Mouse (Mus musculus) neural tube, embryonic 10.5 days (tissue): Measurements from ENCODE around the gene Nrn1l.

Experiments
- DNase-seq: peaks from one replicate; pipeline ENCODE4 v3.0.0-alpha.2; 2017; ENCODE audit warnings: low spot score; ENCODE audit errors: extremely low spot score

Nrn1l gene

DNA sequence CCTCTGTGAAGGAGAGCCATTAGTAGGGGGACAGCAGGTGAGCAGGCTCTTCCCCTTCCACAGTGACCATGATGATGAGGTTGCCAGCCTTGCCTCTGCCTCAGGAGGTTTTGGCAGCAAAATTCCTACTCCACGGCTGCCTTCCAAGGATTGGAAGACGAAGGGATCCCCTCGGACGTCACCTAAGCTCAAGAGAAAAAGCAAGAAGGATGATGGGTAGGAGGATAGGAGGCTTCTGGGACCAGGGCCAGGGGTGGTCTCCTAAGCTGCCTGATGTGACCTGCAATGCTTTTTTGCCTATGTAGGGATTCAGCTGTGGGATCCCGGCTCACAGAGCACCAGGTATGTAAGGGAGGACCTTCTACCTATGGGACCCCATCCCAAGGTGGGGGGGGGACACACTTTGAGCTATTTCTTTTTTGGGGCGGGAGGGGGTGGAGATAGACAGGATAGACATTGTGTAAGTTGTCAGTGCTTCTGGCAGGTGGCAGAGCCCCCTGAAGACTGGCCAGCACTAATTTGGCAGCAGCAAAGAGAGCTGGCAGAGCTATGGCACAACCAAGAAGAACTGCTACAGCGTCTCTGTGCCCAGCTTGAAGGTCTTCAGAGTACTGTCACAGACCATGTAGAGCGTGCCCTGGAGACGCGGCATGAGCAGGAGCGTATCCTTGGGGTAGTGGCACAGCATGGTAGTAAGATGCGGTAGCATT lies 3.5 kb upstream of the Nrn1l start:
- DNase-seq: no peak

GRCm38 (mm10) chr8:105890870-105891269 lies 2.5 kb upstream of the Nrn1l start:
- DNase-seq: no peak

GRCm38 (mm10) chr8:105892432-105892831 lies 935 bp upstream of the Nrn1l start:
- no peak for DNase-seq

DNA sequence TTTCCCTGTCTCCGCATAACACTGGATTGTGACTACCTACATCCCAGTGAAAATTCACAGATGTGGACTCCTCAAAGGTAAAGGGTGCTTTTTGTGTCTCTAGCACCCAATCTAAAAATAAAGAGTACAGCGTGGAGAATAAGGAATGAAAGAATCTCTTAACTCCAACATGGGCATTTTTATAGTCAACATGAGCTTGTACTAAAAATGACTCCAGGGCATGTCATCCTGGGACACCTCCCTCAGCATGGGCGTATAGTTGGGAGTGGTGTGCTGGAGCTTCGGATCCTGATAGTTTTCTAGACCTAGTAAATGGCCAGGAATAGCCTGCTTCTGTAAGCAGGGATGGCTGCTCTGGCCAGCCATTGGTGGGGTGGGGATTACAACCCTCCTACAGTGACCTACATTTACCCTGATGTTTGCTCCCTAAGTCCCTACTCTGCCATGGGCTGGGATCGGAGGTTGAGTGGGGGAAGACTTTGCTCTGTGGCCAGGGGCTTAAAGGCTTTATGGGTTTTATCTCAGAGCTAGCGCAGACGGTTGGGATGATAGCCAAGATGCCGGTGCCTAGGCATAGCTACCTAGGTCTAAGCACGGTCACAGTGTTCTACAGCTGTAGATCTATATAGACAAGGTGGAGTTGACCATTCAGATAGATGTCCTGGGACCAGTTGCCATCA lies 4.6 kb downstream of the Nrn1l start:
- DNase-seq: no peak

GRCm38 (mm10) chr8:105900180-105900940 lies 7.0 kb downstream of the Nrn1l start, which contains the start of gene Pskh1:
Pskh1 (plus strand) TSS chr8:105900441.
- DNase-seq: peak; percentile 97

- DNase-seq: no peak
Observed at GRCm38 (mm10) chr8:105900941-105901616, 7.7 kb downstream of the Nrn1l start.

DNA sequence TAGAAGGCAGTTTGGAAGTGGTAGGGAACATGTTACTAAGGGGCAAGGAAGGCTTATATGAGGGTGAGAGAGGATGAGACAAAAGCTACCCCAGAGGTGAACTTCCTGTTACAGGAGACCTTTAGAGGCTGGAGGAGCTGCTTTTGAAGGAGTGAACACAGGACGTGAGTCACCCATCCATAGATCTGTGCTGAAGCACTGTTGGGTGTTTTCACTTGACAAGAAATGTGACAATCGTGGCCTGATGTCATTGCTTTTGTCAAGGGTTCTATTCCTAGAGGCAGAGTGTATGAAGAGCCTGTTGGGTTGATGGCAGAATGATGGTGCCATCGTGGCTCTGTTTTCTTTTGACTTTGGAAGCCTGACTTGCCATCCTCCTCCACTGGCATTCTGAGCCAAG lies 26.0 kb downstream of the Nrn1l start:
- no peak for DNase-seq

DNA sequence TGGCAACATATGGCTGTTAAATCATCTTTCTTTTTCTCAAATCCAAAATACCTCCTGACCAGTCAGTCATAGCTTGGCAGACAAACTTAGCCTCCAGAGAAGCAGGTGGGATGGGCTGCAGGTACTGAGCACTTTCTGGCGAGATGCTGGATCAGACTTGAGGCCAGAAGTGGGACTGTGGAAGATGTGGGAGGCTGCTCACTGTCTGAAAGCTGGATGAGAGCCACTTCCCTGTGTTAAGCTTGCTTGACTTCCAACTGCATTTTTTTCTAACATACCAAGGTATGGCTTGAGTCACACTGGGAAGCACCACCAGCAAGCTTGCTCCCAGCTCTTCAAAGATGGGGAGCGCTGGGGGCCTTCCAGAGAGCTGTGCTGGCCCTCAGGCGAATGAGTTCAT lies 31.8 kb downstream of the Nrn1l start:
- DNase-seq: no peak

DNA sequence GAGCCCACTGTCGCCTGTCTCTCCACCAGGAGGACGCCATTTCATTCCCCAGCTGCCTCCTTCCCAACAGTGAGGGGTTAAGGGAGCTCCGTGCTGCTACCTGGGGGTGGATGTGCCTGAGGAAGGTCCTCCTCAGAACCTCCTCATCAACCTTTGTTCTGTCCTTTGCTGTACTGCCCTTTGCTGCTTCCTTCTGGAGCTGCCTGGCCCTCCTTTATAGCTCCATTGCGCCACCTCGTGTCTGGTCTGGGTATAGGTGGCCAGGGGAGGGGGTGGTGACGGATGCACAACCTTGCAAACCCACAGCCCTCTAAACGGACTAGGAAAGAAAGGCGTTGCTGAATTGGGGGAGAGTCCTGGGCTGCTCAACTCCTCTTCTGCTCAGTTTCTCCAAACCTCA lies 37.2 kb downstream of the Nrn1l start:
- peak; percentile 86 for DNase-seq

DNA sequence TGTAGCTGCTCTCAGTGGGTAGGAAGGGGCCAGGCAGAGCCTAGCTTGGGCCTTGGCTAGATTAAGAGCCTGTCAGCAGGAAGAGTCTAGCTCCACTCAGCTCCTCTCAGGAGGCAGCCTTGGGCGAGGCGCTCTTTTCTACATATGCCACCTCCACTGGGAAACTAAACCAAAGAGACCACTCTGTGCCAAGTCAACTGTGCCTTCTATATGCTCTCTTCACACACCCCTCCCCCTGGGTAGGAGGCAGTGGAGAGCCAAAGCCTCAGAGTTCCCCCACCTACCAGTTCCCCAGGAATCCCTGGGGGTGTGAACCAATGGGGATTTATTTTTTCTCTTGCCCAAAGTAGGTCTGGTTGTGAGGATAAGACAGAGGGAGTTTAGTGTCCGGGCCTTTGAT lies 37.9 kb downstream of the Nrn1l start:
- DNase-seq: no peak

DNA sequence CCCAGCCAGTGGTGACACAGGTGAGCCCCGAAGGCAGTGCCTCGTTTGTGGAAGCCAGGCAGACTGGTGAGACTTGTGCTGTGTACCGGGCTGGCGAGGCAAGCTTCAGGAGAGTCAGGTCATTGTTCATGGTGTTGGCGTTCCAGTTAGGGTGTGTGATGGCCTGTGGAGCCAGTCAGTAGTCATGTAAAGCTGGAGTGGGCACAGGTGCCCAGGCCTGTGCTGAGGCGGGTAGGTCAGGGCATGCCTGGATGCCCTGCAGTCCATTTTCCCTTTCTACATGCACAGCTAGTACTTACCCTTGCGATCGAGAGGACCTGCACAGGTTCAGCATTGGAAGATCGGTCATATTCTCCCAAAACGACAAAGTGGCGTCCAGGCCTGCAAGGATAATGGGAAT lies 39.2 kb downstream of the Nrn1l start:
- no peak for DNase-seq

DNA sequence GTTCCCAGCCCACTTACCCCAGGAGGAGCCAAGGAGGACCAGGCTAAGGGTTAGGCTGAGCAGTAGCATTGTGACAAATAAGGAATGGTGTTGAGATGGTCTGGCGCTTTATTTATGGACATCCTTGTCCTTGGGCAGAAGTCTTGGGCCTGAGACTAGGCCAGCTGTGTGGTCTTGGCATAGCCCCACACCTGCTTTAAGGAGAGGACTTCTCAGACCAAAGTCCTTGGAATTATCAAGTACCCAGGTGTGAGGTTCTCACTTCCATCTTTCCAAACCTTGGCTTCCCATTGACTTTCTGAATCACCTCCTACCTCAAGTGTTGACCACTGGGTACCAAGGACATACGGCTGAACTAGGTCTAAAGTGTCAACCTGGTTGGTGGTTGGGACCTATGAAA lies 40.4 kb downstream of the Nrn1l start, which contains the start of gene Ctrl:
Gene Ctrl, minus strand, starts transcription at position 101 of the 400 bp plus-strand sequence.
- no peak for DNase-seq

- no peak for DNase-seq
Observed at GRCm38 (mm10) chr8:105935105-105935504, 41.7 kb downstream of the Nrn1l start.

GRCm38 (mm10) chr8:105935863-105936603 lies 42.7 kb downstream of the Nrn1l start:
- no peak for DNase-seq

DNA sequence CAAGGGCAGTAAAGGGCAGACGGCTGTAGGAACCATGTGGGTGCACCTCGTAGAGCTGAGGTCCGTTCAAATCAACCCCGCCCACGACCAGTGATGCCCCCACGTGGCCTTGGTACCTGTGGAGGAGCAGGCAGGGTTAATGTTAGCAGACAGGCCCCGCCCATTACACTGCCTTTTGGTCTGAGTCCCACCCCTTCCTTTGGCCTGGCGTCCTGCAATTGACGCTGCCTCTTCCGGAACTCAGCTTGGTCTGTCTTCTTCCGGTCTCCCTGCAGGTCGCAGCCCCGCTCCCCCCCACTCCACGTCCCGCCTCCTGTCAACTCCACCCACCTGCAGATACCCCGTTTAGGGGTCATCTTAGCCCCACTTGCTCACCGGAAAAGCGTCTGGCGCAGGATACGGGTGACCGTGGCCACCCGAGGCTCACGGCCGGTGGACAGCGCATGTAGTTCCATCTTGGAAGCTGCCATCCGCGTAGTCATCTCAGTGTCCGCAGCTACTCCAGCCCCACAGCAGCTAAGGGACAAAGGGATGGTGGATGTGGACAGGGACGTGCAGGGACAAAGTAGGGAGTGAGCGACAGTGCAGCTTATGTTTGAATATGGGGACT lies 43.6 kb downstream of the Nrn1l start:
- DNase-seq: peak; percentile 86

- DNase-seq: no peak
Observed at GRCm38 (mm10) chr8:105937496-105938305, 44.3 kb downstream of the Nrn1l start.

DNA sequence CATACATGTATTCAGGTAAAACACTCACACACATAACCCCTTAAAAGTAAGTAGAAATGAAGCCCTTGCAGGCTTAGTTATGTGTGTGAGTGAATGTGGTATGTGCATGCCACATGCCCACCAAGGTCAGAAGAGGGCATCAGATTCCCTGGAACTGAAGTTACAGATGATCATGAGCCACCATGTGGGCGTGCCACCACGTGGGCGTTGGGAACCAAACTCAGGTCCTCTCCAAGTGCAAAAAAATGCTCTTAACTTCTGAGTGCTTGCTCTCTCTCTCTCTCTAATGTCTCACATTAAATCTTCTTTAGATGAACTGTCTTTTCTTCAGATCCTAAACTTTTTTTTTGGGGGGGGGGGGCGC lies 44.9 kb downstream of the Nrn1l start, which contains the start of gene Psmb10:
Gene Psmb10, minus strand, starts transcription at position 139 of the 364 bp plus-strand sequence.
- DNase-seq: no peak

DNA sequence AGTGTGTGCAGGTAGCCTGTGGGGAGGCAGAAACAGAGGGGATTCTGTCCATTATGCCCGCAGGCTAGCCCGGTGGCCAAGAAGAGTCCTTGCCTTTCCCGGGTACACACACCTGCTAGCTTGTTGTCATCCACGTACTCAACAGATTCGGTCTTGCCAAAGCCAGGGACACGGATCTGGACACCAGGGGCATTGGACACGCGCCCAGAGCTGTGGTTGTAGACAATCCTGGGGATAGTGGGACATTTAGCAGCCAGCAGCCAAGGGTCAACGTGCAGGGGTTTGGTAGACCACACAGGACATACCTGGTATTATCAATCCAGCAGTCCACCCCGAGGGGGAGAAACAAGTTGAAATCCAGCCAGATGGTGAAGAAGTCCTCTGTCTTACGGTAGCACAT lies 48.7 kb downstream of the Nrn1l start:
- DNase-seq: no peak

DNA sequence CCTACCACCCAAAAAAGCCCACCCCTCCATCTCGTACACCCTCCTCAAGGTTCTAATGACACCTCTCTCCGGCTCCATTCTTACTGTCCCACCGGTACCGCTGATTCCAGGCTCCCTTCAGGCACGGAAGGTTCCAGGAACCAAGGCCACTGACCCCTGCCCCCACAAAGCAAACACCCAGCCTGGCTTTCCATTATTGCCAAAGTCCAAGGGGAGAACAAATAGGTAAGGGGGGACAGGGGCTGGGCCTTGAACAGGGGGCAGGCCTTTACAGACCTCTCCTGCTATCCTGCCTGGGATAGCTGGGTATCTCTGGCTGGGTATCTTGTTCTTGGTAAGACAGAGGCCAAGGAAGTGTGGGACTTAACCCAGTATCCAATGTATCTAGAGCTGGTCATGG lies 49.2 kb downstream of the Nrn1l start:
- DNase-seq: no peak

DNA sequence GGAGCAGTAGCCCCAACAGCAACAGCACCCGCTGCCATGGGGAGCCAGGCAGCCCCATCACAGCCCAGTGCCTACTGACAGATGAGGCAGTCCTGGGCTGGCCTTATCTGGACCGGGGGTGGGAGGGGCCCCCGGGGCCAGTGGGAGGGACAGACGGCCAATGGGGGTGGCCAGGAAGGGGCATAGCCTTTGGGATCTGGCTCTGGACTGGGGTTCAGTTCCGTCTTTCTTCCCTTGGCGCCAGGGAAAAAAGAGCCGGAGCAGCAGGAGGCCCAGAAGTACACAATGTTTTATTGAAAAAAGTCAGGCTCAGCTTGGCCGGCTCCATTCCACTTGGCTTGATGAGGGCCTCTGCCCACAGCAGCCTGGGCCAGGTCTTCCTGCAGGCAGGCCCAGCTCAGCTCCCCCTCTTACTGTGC lies 50.0 kb downstream of the Nrn1l start, which contains the start of gene Lcat:
Gene Lcat, minus strand, starts transcription at position 62 of the 419 bp plus-strand sequence.
- no peak for DNase-seq
